Mouse (Mus musculus) C2C12 (cell line): ENCODE data around the gene Rnf123.

Source experiments
- CTCF ChIP-seq: IDR thresholded peaks from one replicate; pipeline ENCODE4 v1.5.1; 2011; ENCODE audit not compliant: control insufficient read depth, insufficient read depth, insufficient read length
- FOSL1 ChIP-seq: IDR thresholded peaks from one replicate; pipeline ENCODE4 v1.8.0; 2011; ENCODE audit warnings: mild to moderate bottlenecking, low read length; ENCODE audit not compliant: poor library complexity, insufficient read depth, severe bottlenecking
- MAX ChIP-seq: IDR thresholded peaks from one replicate; pipeline ENCODE4 v1.6.1; 2011; ENCODE audit warnings: mild to moderate bottlenecking, control low read depth
- MYOD1 ChIP-seq: IDR thresholded peaks from one replicate; pipeline ENCODE4 v1.6.1; 2011; ENCODE audit warnings: low read depth; ENCODE audit not compliant: control insufficient read depth, insufficient read length
- MYOG ChIP-seq: IDR thresholded peaks from one replicate; pipeline ENCODE4 v1.6.1; 2011; ENCODE audit not compliant: control insufficient read depth, insufficient read length; ENCODE audit errors: extremely low read depth
- USF1 ChIP-seq: IDR thresholded peaks from one replicate; pipeline ENCODE4 v1.6.1; 2011; ENCODE audit warnings: low read depth, mild to moderate bottlenecking, control low read depth, moderate library complexity

- TF ChIP-seq CTCF, result no peak
- no peak for TF ChIP-seq MYOG
- TF ChIP-seq USF1, result no peak
- TF ChIP-seq MAX, result no peak
- no peak for TF ChIP-seq MYOD1
- no peak for TF ChIP-seq FOSL1
These were observed 34.1 kb downstream of the Rnf123 start, which contains the start of gene Gmppb for GRCm38 (mm10) chr9:108049016-108049455.
